Mouse (Mus musculus) liver, embryonic 15.5 days (tissue): Measurements from ENCODE around the gene Rev1. TPM values are rescaled to one million over a fixed set of nuclear protein-coding genes. Genes with fewer than 3 reads are reported as not detected.

Source experiments
- ATAC-seq: fragments of 200-750 bp; cut with Nextera tagmentation; 2 replicates; pipeline ENCODE4 v1.8.0; 2017; ENCODE audit warnings: moderate number of reproducible peaks, mild to moderate bottlenecking, moderate library complexity; ENCODE audit not compliant: insufficient read depth
- H3K27ac ChIP-seq: fragments of 300-500 bp; sonication (generic); replicated peaks from 2 replicates; pipeline ENCODE4 v1.5.1; 2015; ENCODE audit warnings: mild to moderate bottlenecking, inconsistent platforms
- H3K27me3 ChIP-seq: fragments of 300-500 bp; sonication (generic); 2 replicates; pipeline ENCODE4 v1.6.1; 2015; ENCODE audit warnings: mild to moderate bottlenecking, inconsistent platforms
- H3K36me3 ChIP-seq: fragments of 300-500 bp; sonication (generic); replicated peaks from 2 replicates; pipeline ENCODE4 v1.6.1; 2015; ENCODE audit warnings: moderate library complexity, mild to moderate bottlenecking, inconsistent platforms
- H3K4me1 ChIP-seq: fragments of 300-500 bp; sonication (generic); replicated peaks from 2 replicates; pipeline ENCODE4 v1.6.1; 2015; ENCODE audit warnings: inconsistent platforms
- H3K4me2 ChIP-seq: fragments of 300-500 bp; sonication (generic); 2 replicates; pipeline ENCODE4 v1.6.1; 2015; ENCODE audit warnings: moderate library complexity, mild to moderate bottlenecking, inconsistent platforms
- H3K4me3 ChIP-seq: fragments of 300-500 bp; sonication (generic); replicated peaks from 2 replicates; pipeline ENCODE4 v1.5.1; 2015; ENCODE audit warnings: mild to moderate bottlenecking, inconsistent platforms
- H3K9ac ChIP-seq: fragments of 300-500 bp; sonication (generic); 2 replicates; pipeline ENCODE4 v1.6.1; 2015; ENCODE audit warnings: moderate library complexity, mild to moderate bottlenecking, inconsistent platforms
- H3K9me3 ChIP-seq: fragments of 300-500 bp; sonication (generic); replicated peaks from 2 replicates; pipeline ENCODE4 v1.6.1; 2016; ENCODE audit warnings: inconsistent platforms
- WGBS: fragments of 180-500 bp; shearing (Covaris S2); methylation state at CpG from one replicate; pipeline ENCODE4 v1.1.7; 2015; ENCODE audit warnings: mixed read lengths; ENCODE audit not compliant: insufficient replicate concordance; 5-methylcytosine and 5-hydroxymethylcytosine counted together
- polyA plus RNA-seq: library from polyadenylated mRNA; unstranded; fragments of >200 nt; fragmentation: Nextera tagmentation; extraction: Ambion mirVana; gene quantifications from 2 replicates; pipeline ENCODE4 v1.2.1, GENCODE M21; 2015

Rev1 gene
- 13.3 and 17.5 TPM in 2 replicates for polyA plus RNA-seq

DNA sequence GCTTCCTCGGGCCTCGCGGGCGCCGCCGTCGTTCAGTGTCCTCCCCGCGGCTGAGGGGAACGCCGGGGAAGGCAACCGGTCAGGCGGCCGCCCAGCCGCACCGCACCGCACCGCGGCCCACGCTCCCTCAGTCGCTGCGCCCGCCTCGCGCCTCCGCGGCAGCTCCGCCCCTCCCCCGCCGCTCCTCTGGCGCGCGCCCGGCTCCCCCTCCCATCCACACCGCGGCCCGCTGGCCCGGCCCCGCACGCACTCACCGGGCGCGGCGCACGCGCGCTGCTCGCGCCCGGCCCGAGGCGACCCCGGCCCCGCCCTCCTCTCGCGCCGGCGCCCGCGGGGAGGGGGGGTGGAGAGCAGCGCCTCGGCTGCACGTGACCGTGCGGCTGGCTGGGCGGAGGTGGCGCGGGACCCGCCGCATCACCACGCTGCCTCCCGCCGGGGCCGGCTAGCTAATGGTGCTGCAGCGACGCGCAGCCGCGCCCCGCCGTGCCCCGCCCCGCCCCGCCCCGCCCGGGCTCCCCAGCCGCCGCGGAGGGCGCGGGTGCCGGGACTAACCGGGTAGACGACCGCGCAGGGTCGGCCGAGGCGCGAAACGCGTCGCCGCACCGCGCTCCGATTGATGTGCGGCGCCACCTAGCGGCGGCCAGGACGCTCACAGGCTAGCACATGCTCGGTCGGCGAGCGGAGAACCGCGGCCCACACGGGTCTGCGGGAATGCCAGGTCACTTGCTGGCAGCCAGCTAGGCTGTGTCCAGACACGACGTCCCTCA lies at the start of gene Rev1:
Rev1 (minus strand) TSS at position 301 of the 767 bp plus-strand sequence.
- Histone ChIP-seq H3K4me3 (peak within 1 kb of the TSS; percentile 90), H3K9me3 (no peaks in the 10 kb centered on the region), H3K27ac (peak within 1 kb of the TSS; percentile 93), H3K9ac (peak within 1 kb of the TSS; percentile 95), H3K4me2 (peak within 1 kb of the TSS; percentile 92), H3K36me3 (no peaks in the 10 kb centered on the region), H3K4me1 (peaks cover 43% of the 10 kb centered on the region), H3K27me3 (no peaks in the 10 kb centered on the region)
- peak; percentile 92 for ATAC-seq
- 1% methylated on average over 77 of the region's 122 CpGs for WGBS

GRCm38 (mm10) chr1:38178929-38179328 lies 49.3 kb upstream of the Rev1 start:
- WGBS: 74% methylated on average over 8 of the region's 8 CpGs
- no peak for ATAC-seq

GRCm38 (mm10) chr1:38176077-38176476 lies 46.5 kb upstream of the Rev1 start:
- Histone ChIP-seq H3K9ac (no peak overlapping the region), H3K4me1 (no peaks in the 10 kb centered on the region), H3K9me3 (no peaks in the 10 kb centered on the region), H3K36me3 (no peaks in the 10 kb centered on the region), H3K4me2 (no peak overlapping the region), H3K27me3 (no peaks in the 10 kb centered on the region), H3K27ac (no peak overlapping the region), H3K4me3 (no peak overlapping the region)
- peak; percentile 76 for ATAC-seq
- WGBS: 54% methylated on average over 7 of the region's 7 CpGs

More at GRCm38 (mm10) chr1:38178929-38179328, 49.3 kb upstream of the Rev1 start:
- Histone ChIP-seq H3K27ac (no peak overlapping the region), H3K4me2 (no peak overlapping the region), H3K9ac (no peak overlapping the region), H3K36me3 (no peaks in the 10 kb centered on the region), H3K4me1 (no peaks in the 10 kb centered on the region), H3K9me3 (no peaks in the 10 kb centered on the region), H3K27me3 (no peaks in the 10 kb centered on the region), H3K4me3 (no peak overlapping the region)

- Histone ChIP-seq H3K4me1 (no peaks in the 10 kb centered on the region), H3K27ac (no peak overlapping the region), H3K9me3 (no peaks in the 10 kb centered on the region), H3K36me3 (no peaks in the 10 kb centered on the region), H3K9ac (no peak overlapping the region), H3K4me2 (no peak overlapping the region), H3K27me3 (no peaks in the 10 kb centered on the region), H3K4me3 (no peak overlapping the region)
- WGBS: 63% methylated on average over 4 of the region's 4 CpGs
- no peak for ATAC-seq
These were observed 42.3 kb upstream of the Rev1 start for GRCm38 (mm10) chr1:38171874-38172273.

DNA sequence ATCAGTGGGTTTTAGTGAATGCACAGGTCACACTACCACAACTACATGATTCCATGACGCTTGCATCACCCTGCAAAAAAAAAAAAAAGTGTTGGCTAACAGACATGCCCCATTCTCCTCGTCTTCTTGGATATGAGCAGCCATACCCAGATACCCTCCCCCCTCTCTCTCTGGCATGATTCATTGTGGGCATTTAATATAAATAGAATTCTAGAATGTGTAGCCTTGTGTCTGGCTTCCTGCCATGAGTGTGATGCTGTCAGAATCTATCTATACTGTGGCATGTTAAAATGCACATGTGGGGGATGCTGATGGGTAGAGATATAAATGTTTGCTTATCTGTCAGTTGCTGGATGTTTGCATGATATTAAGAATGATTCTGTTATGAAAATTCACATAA lies 36.1 kb upstream of the Rev1 start:
- no peak for ATAC-seq
- Histone ChIP-seq H3K9ac (no peak overlapping the region), H3K27ac (no peak overlapping the region), H3K4me2 (no peak overlapping the region), H3K4me3 (no peak overlapping the region), H3K36me3 (no peaks in the 10 kb centered on the region), H3K9me3 (no peaks in the 10 kb centered on the region), H3K27me3 (no peaks in the 10 kb centered on the region), H3K4me1 (no peaks in the 10 kb centered on the region)
- WGBS: 41% methylated on average over 2 of the region's 2 CpGs

GRCm38 (mm10) chr1:38150086-38150485 lies 20.5 kb upstream of the Rev1 start:
- Histone ChIP-seq H3K27ac (no peak overlapping the region), H3K9me3 (no peaks in the 10 kb centered on the region), H3K4me1 (no peaks in the 10 kb centered on the region), H3K36me3 (no peaks in the 10 kb centered on the region), H3K27me3 (no peaks in the 10 kb centered on the region), H3K9ac (no peak overlapping the region), H3K4me2 (no peak overlapping the region), H3K4me3 (no peak overlapping the region)
- ATAC-seq: no peak
- WGBS: 60% methylated on average over 5 of the region's 5 CpGs

DNA sequence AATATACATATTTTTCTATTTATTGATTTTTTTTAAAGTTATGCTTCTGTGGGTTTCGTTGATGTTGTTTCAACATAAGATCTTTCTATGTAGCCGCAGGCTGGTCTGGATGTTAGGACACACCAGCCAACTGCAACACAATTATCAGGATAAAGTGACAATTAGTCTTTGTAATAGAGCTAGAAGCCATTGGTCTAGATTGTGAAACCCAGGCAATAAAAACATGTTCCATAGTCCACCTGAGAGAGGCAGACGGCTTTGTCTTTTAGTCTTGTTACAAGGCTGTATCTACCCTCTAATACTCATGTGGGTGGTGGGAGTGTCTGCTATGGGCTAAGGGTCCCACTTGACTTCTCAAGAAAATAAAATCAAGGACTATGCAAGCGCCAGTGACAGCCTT lies 16.4 kb upstream of the Rev1 start:
- 72% methylated on average over 4 of the region's 4 CpGs for WGBS
- Histone ChIP-seq H3K27me3 (no peaks in the 10 kb centered on the region), H3K9ac (no peak overlapping the region), H3K27ac (no peak overlapping the region), H3K4me3 (no peak overlapping the region), H3K36me3 (no peaks in the 10 kb centered on the region), H3K4me2 (no peak overlapping the region), H3K9me3 (no peaks in the 10 kb centered on the region), H3K4me1 (no peaks in the 10 kb centered on the region)
- ATAC-seq: no peak

- no peaks in the 10 kb centered on the region for H3K4me1 ChIP-seq
- H3K27me3 ChIP-seq: no peaks in the 10 kb centered on the region
- ATAC-seq: no peak
- H3K9me3 ChIP-seq: no peaks in the 10 kb centered on the region
- H3K27ac ChIP-seq: no peak overlapping the region
- no peak overlapping the region for H3K9ac ChIP-seq
- no peak overlapping the region for H3K4me3 ChIP-seq
- H3K36me3 ChIP-seq: no peaks in the 10 kb centered on the region
- no peak overlapping the region for H3K4me2 ChIP-seq
- 53% methylated on average over 1 of the region's 1 CpGs for WGBS
These were observed 11.8 kb upstream of the Rev1 start for GRCm38 (mm10) chr1:38141371-38141770.

GRCm38 (mm10) chr1:38140911-38141310 lies 11.3 kb upstream of the Rev1 start:
- H3K36me3 ChIP-seq: no peaks in the 10 kb centered on the region
- H3K9me3 ChIP-seq: no peaks in the 10 kb centered on the region
- ATAC-seq: no peak
- H3K9ac ChIP-seq: no peak overlapping the region
- 51% methylated on average over 2 of the region's 2 CpGs for WGBS
- H3K4me1 ChIP-seq: no peaks in the 10 kb centered on the region
- no peak overlapping the region for H3K4me3 ChIP-seq
- no peak overlapping the region for H3K27ac ChIP-seq
- no peaks in the 10 kb centered on the region for H3K27me3 ChIP-seq
- H3K4me2 ChIP-seq: no peak overlapping the region

GRCm38 (mm10) chr1:38139396-38139795 lies 9.8 kb upstream of the Rev1 start:
- ATAC-seq: no peak
- H3K4me3 ChIP-seq: no peak overlapping the region
- no peak overlapping the region for H3K4me2 ChIP-seq
- WGBS: 40% methylated on average over 2 of the region's 2 CpGs
- H3K9ac ChIP-seq: no peak overlapping the region
- no peaks in the 10 kb centered on the region for H3K4me1 ChIP-seq
- H3K27ac ChIP-seq: no peak overlapping the region
- no peaks in the 10 kb centered on the region for H3K36me3 ChIP-seq
- no peaks in the 10 kb centered on the region for H3K27me3 ChIP-seq
- H3K9me3 ChIP-seq: no peaks in the 10 kb centered on the region

GRCm38 (mm10) chr1:38132942-38133341 lies 3.3 kb upstream of the Rev1 start:
- Histone ChIP-seq H3K27me3 (no peaks in the 10 kb centered on the region), H3K4me2 (no peak overlapping the region), H3K4me3 (no peak overlapping the region), H3K9me3 (no peaks in the 10 kb centered on the region), H3K9ac (no peak overlapping the region), H3K36me3 (no peaks in the 10 kb centered on the region), H3K27ac (no peak overlapping the region), H3K4me1 (peaks cover 25% of the 10 kb centered on the region)
- WGBS: 49% methylated on average over 6 of the region's 6 CpGs
- no peak for ATAC-seq
